Mouse (Mus musculus) liver, embryonic 14.5 days (tissue): Measurements from ENCODE around the gene Mien1. TPM values are rescaled to one million over a fixed set of nuclear protein-coding genes. Genes with fewer than 3 reads are reported as not detected.

Source experiments
- ATAC-seq: fragments of 200-750 bp; cut with Nextera tagmentation; 2 replicates; pipeline ENCODE4 v1.8.0; 2017; ENCODE audit warnings: moderate number of reproducible peaks, mild to moderate bottlenecking, moderate library complexity; ENCODE audit not compliant: insufficient read depth
- DNase-seq, 3 experiments: peaks; one replicate each; pipeline ENCODE4 v3.0.0-alpha.2; 2012 to 2013; ENCODE audit warnings: low read depth in 3 of 3, low spot score in 3 of 3
- H3K27ac ChIP-seq: fragments of 300-500 bp; sonication (generic); 2 replicates; pipeline ENCODE4 v1.5.1; 2014; ENCODE audit warnings: moderate library complexity, mild to moderate bottlenecking, control low read depth, inconsistent platforms
- H3K27me3 ChIP-seq: fragments of 300-500 bp; sonication (generic); 2 replicates; pipeline ENCODE4 v1.6.1; 2014; ENCODE audit warnings: mild to moderate bottlenecking, low read length, moderate library complexity; ENCODE audit not compliant: control insufficient read depth, insufficient read depth
- H3K36me3 ChIP-seq: fragments of 300-500 bp; sonication (generic); replicated peaks from 2 replicates; pipeline ENCODE4 v1.6.1; 2014; ENCODE audit warnings: low read depth; ENCODE audit not compliant: control insufficient read depth, insufficient read depth
- H3K4me1 ChIP-seq, 2 experiments: fragments of 200-500 bp in 1 of 2; fragments of 300-500 bp in 1 of 2; sonication (generic) in 1 of 2; replicated peaks; 2 replicates each; pipeline ENCODE4 v1.6.1; 2012 to 2014; ENCODE audit warnings: antibody characterized with exemption in 1 of 2, inconsistent platforms in 1 of 2, low read length in 1 of 2; ENCODE audit not compliant: control insufficient read depth in 2 of 2, insufficient read depth in 2 of 2
- H3K4me2 ChIP-seq: fragments of 300-500 bp; sonication (generic); 2 replicates; pipeline ENCODE4 v1.6.1; 2014; ENCODE audit warnings: low read depth, mild to moderate bottlenecking, control low read depth, moderate library complexity
- H3K4me3 ChIP-seq, 2 experiments: fragments of 200-500 bp in 1 of 2; fragments of 300-500 bp in 1 of 2; sonication (generic) in 1 of 2; 2 replicates each; pipeline ENCODE4 v1.5.1; 2012 to 2014; ENCODE audit warnings: low read depth in 2 of 2, low read length in 2 of 2, mild to moderate bottlenecking in 2 of 2, control low read depth in 1 of 2, inconsistent platforms in 1 of 2, moderate library complexity in 1 of 2; ENCODE audit not compliant: insufficient read depth in 1 of 2
- H3K9ac ChIP-seq: fragments of 300-500 bp; sonication (generic); replicated peaks from 2 replicates; pipeline ENCODE4 v1.6.1; 2014; ENCODE audit warnings: mild to moderate bottlenecking, control low read depth, moderate library complexity
- H3K9me3 ChIP-seq: fragments of 300-500 bp; sonication (generic); 2 replicates; pipeline ENCODE4 v1.6.1; 2016; ENCODE audit warnings: low read length, mixed read lengths; ENCODE audit not compliant: control insufficient read depth
- CTCF ChIP-seq: IDR thresholded peaks from 2 replicates; pipeline ENCODE4 v1.5.1; 2016; ENCODE audit warnings: antibody characterized with exemption, low read depth, control low read depth
- EP300 ChIP-seq: IDR thresholded peaks from 2 replicates; pipeline ENCODE4 v1.6.1; 2016; ENCODE audit warnings: antibody characterized with exemption, low read depth
- WGBS: fragments of 180-500 bp; shearing (Covaris S2); extraction: QIAGEN DNeasy Blood & Tissue Kit; methylation state at CpG from one replicate; pipeline ENCODE4 v1.1.7; 2014; ENCODE audit not compliant: insufficient replicate concordance; 5-methylcytosine and 5-hydroxymethylcytosine counted together
- polyA plus RNA-seq, 2 experiments: library from polyadenylated mRNA; depleted of rRNA in 1 of 2; stranded (reverse) in 1 of 2; unstranded in 1 of 2; fragments of >200 nt; fragmentation: Nextera tagmentation in 1 of 2; extraction: Ambion mirVana in 1 of 2; gene quantifications; 2 replicates each; pipeline versions ENCODE4 v1.2.1 to v1.2.3; 2012 to 2014

Mien1 gene
- polyA plus RNA-seq, 2 experiments = 31.1 to 58.5 TPM

GRCm38 (mm10) chr11:98469761-98470714 is 31.2 kb upstream of the Mien1 start:
- DNase-seq (no peak), ATAC-seq (no peak)
- H3K4me3 ChIP-seq = no peak overlapping the region
- H3K27ac ChIP-seq = no peak overlapping the region
- no peak for TF ChIP-seq EP300
- no peak for TF ChIP-seq CTCF
- 52% methylated on average over 22 of the region's 22 CpGs for WGBS
- no peak overlapping the region for H3K4me2 ChIP-seq
- H3K36me3 ChIP-seq = no peaks in the 10 kb centered on the region
- no peak overlapping the region for H3K9ac ChIP-seq
- no peaks in the 10 kb centered on the region for H3K9me3 ChIP-seq
- H3K27me3 ChIP-seq = no peaks in the 10 kb centered on the region
- no peaks in the 10 kb centered on the region for H3K4me1 ChIP-seq

- no peaks in the 10 kb centered on the region for H3K36me3 ChIP-seq
- DNase-seq (no peak), ATAC-seq (no peak)
- TF ChIP-seq CTCF = no peak
- no peak overlapping the region for H3K9ac ChIP-seq
- H3K27ac ChIP-seq = no peak overlapping the region
- WGBS = 50% methylated on average over 5 of the region's 6 CpGs
- no peak overlapping the region for H3K4me3 ChIP-seq
- H3K9me3 ChIP-seq = no peaks in the 10 kb centered on the region
- no peaks in the 10 kb centered on the region for H3K4me1 ChIP-seq
- H3K4me2 ChIP-seq = no peak overlapping the region
- peaks cover 10% of the 10 kb centered on the region for H3K27me3 ChIP-seq
Observed at GRCm38 (mm10) chr11:98464516-98464915, 25.7 kb upstream of the Mien1 start.

- ATAC-seq (no peak), DNase-seq (no peak)
- no peaks in the 10 kb centered on the region for H3K9me3 ChIP-seq
- H3K4me3 ChIP-seq = no peak overlapping the region
- 59% methylated on average over 9 of the region's 9 CpGs for WGBS
- H3K27me3 ChIP-seq = peaks cover 15% of the 10 kb centered on the region
- no peak overlapping the region for H3K27ac ChIP-seq
- no peak overlapping the region for H3K4me2 ChIP-seq
- H3K4me1 ChIP-seq = no peaks in the 10 kb centered on the region
- no peaks in the 10 kb centered on the region for H3K36me3 ChIP-seq
- H3K9ac ChIP-seq = no peak overlapping the region
- no peak for TF ChIP-seq EP300
- no peak for TF ChIP-seq CTCF
Observed at GRCm38 (mm10) chr11:98463911-98464310, 25.1 kb upstream of the Mien1 start.

GRCm38 (mm10) chr11:98462255-98462654 is 23.5 kb upstream of the Mien1 start:
- no peak overlapping the region for H3K9ac ChIP-seq
- H3K4me3 ChIP-seq = no peak overlapping the region
- no peaks in the 10 kb centered on the region for H3K36me3 ChIP-seq
- H3K9me3 ChIP-seq = no peaks in the 10 kb centered on the region
- no peak for ATAC-seq
- TF ChIP-seq EP300 (no peak), CTCF (no peak)
- H3K27ac ChIP-seq = no peak overlapping the region
- 0 out of 4 replicates have a peak, but pooled peaks cover 0 to 5% of the 10 kb centered on the region in 2 experiments for H3K4me1 ChIP-seq
- 73% methylated on average over 6 of the region's 6 CpGs for WGBS
- H3K4me2 ChIP-seq = no peak overlapping the region
- no peak for DNase-seq
- peaks cover 30% of the 10 kb centered on the region for H3K27me3 ChIP-seq

GRCm38 (mm10) chr11:98461109-98461720 is 22.4 kb upstream of the Mien1 start:
- no peaks in the 10 kb centered on the region for H3K9me3 ChIP-seq
- peaks cover 0 to 5% of the 10 kb centered on the region in 2 experiments; a peak in 1 of 4 replicates for H3K4me1 ChIP-seq
- no peak for TF ChIP-seq CTCF
- TF ChIP-seq EP300 = no peak
- H3K4me3 ChIP-seq = no peak overlapping the region
- no peaks in the 10 kb centered on the region for H3K36me3 ChIP-seq
- no peak overlapping the region for H3K4me2 ChIP-seq
- WGBS = 34% methylated on average over 6 of the region's 6 CpGs
- no peak overlapping the region for H3K27ac ChIP-seq
- no peak for DNase-seq
- H3K9ac ChIP-seq = no peak overlapping the region
- no peak for ATAC-seq
- peaks cover 33% of the 10 kb centered on the region for H3K27me3 ChIP-seq
